Mouse (Mus musculus): Measurements from ENCODE around the gene Dpy19l1.

DNA sequence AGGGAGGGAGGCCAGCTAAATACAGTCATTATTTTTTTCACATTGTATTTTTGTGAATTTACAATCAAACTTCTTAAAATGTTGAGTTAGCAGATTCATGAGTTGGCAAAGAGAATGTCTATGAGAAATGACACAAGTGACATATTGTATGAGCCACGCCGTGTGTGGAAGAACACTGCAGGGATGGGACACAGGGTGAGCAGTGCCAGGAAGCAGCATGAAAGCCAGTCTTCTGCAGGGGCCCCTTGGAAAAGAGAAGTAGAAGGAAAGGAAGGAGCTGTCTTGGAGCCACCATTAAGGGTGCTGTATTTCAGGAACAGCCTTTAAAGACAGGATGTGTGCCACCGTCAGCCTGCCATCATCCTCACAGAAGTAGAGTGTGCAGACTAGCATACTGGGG, 52.0 kb downstream of the Dpy19l1 start:
- no peak for TF ChIP-seq GATA1 (IDR thresholded peaks at IDR 0.05; ENCODE audit: borderline replicate concordance, low read length)
- TF ChIP-seq FLI1 (IDR thresholded peaks at IDR 0.05; ENCODE audit: low read length), result no peak

All from megakaryocyte, embryonic 14.5 days (primary cell).